Mouse (Mus musculus): Measurements from ENCODE around the gene Tm9sf2. TPM values are rescaled to one million over a fixed set of nuclear protein-coding genes. Genes with fewer than 3 reads are reported as not detected.
A peak's percentile ranks its signal among the peaks of the same experiment; 100 is the strongest.

The Tm9sf2 gene
- total and polyA plus RNA-seq, 2 experiments = 132 to 157 TPM

DNA sequence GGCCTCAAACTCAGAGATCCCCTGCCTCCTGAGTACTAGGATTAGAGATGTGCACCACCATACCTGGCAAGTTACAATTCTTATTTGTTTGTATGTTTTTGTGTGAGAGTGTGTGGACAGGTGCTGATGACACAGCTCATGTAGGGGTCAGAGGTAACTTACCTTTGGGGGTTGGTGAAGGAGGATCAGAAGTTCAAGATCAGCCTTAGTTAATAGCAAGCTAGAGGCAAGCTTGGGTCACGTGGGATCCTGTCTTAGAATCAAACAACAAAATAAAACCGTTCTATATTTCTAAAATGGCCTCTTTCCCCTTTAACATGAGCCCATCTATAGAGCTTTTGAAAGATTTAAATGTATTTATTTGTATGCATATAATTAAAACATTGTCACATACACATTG lies 83.7 kb downstream of the Tm9sf2 start:
- peaks cover 12% of the 10 kb centered on the region for H3K4me1 ChIP-seq (ENCODE audit: control insufficient read depth, insufficient read depth, low read length)
- H3K79me2 ChIP-seq (ENCODE audit: control insufficient read depth, insufficient read depth, low read length) = peaks cover 7% of the 10 kb centered on the region; the same call in 1 of the 2 replicates
- H3K27me3 ChIP-seq (ENCODE audit: control insufficient read depth, insufficient read depth, low read length) = no peaks in the 10 kb centered on the region
- no peaks in the 10 kb centered on the region for H3K36me3 ChIP-seq (ENCODE audit: control insufficient read depth, insufficient read depth, low read length)
- TF ChIP-seq POLR2A (IDR thresholded peaks at IDR 0.05; ENCODE audit: extremely low read depth, insufficient read depth, low read length) = no peak
- TF ChIP-seq CTCF (IDR thresholded peaks at IDR 0.05; ENCODE audit: low read depth, low read length) = no peak
- no peak overlapping the region for H3K27ac ChIP-seq (replicated peaks; ENCODE audit: insufficient read depth, low read depth, low read length)
- WGBS = 6% methylated on average over 2 of the region's 2 CpGs
- peak; percentile 53 for DNase-seq (ENCODE audit: extremely low read depth, low read depth, low spot score)
- H3K9ac ChIP-seq (ENCODE audit: low read depth, low read length) = no peak overlapping the region
- H3K4me3 ChIP-seq (ENCODE audit: insufficient read depth, low read depth, low read length) = no peak overlapping the region

GRCm38 (mm10) chr14:122190941-122191510 lies 84.2 kb downstream of the Tm9sf2 start:
- H3K27ac ChIP-seq (replicated peaks; ENCODE audit: insufficient read depth, low read depth, low read length) = no peak overlapping the region
- TF ChIP-seq CTCF (IDR thresholded peaks at IDR 0.05; ENCODE audit: low read depth, low read length) (peak; percentile 79), POLR2A (IDR thresholded peaks at IDR 0.05; ENCODE audit: extremely low read depth, insufficient read depth, low read length) (no peak)
- DNase-seq (ENCODE audit: extremely low read depth, low read depth, low spot score) = peak; percentile 38
- H3K36me3 ChIP-seq (ENCODE audit: control insufficient read depth, insufficient read depth, low read length) = no peaks in the 10 kb centered on the region
- H3K9ac ChIP-seq (ENCODE audit: low read depth, low read length) = no peak overlapping the region
- peaks cover 10% of the 10 kb centered on the region; the same call in 1 of the 2 replicates for H3K79me2 ChIP-seq (ENCODE audit: control insufficient read depth, insufficient read depth, low read length)
- H3K4me3 ChIP-seq (ENCODE audit: insufficient read depth, low read depth, low read length) = no peak overlapping the region
- H3K27me3 ChIP-seq (ENCODE audit: control insufficient read depth, insufficient read depth, low read length) = no peaks in the 10 kb centered on the region
- 15% methylated on average over 7 of the region's 7 CpGs for WGBS
- peaks cover 12% of the 10 kb centered on the region for H3K4me1 ChIP-seq (ENCODE audit: control insufficient read depth, insufficient read depth, low read length)

DNA sequence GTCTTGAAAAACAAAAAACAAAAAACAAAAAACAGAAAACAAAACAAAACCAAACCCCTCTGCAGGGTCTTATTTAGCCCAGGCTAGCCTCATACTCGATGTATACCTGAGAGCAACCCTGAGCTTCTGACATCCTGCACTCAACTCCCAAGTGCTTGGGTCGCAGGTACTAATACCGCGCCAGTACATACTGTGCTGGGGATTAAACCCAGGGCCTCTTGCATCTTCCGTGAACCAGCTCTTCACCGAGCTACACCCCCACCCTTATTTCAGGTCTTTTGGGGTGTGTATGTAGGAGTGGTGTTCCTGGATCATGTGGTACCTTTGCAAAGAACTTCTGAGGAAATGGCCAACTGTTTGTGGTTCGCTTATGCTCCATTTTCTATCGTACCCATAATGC lies 87.8 kb downstream of the Tm9sf2 start:
- no peak overlapping the region for H3K4me3 ChIP-seq (ENCODE audit: insufficient read depth, low read depth, low read length)
- H3K36me3 ChIP-seq (ENCODE audit: control insufficient read depth, insufficient read depth, low read length) = no peaks in the 10 kb centered on the region
- H3K79me2 ChIP-seq (ENCODE audit: control insufficient read depth, insufficient read depth, low read length) = peaks cover 23% of the 10 kb centered on the region; the same call in 1 of the 2 replicates
- WGBS = 97% methylated on average over 8 of the region's 8 CpGs
- H3K9ac ChIP-seq (ENCODE audit: low read depth, low read length) = no peak overlapping the region
- H3K27me3 ChIP-seq (ENCODE audit: control insufficient read depth, insufficient read depth, low read length) = no peaks in the 10 kb centered on the region
- peaks cover 9% of the 10 kb centered on the region for H3K4me1 ChIP-seq (ENCODE audit: control insufficient read depth, insufficient read depth, low read length)
- DNase-seq (ENCODE audit: extremely low read depth, low read depth, low spot score) = no peak
- H3K27ac ChIP-seq (replicated peaks; ENCODE audit: insufficient read depth, low read depth, low read length) = no peak overlapping the region
- TF ChIP-seq CTCF (IDR thresholded peaks at IDR 0.05; ENCODE audit: low read depth, low read length) (no peak), POLR2A (IDR thresholded peaks at IDR 0.05; ENCODE audit: extremely low read depth, insufficient read depth, low read length) (no peak)

DNA sequence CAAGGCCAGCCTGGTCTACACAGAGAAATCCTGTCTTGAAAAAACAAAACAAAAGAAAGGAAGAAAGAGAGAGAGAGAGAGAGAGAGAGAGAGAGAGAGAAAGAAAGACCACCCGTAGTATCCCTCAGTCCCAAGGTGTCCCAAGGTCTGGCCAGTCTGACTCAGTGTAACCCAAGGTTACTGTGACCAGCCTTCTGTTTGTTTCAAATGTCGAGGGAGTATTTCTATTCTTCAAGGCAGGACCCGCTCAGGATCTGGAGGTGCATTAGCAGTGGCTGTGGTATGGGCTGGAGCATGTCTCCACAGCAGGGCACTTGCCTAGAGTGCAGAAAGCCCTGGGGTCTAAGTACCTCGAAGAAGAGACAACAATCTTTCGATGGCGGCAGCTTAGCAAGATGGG lies 90.0 kb downstream of the Tm9sf2 start:
- Histone ChIP-seq H3K79me2 (ENCODE audit: control insufficient read depth, insufficient read depth, low read length) (peaks cover 18% of the 10 kb centered on the region; the same call in 1 of the 2 replicates), H3K4me1 (ENCODE audit: control insufficient read depth, insufficient read depth, low read length) (no peaks in the 10 kb centered on the region), H3K27me3 (ENCODE audit: control insufficient read depth, insufficient read depth, low read length) (no peaks in the 10 kb centered on the region), H3K9ac (ENCODE audit: low read depth, low read length) (no peak overlapping the region), H3K4me3 (ENCODE audit: insufficient read depth, low read depth, low read length) (no peak overlapping the region), H3K27ac (replicated peaks; ENCODE audit: insufficient read depth, low read depth, low read length) (no peak overlapping the region), H3K36me3 (ENCODE audit: control insufficient read depth, insufficient read depth, low read length) (no peaks in the 10 kb centered on the region)
- 88% methylated on average over 6 of the region's 6 CpGs for WGBS
- no peak for DNase-seq (ENCODE audit: extremely low read depth, low read depth, low spot score)
- TF ChIP-seq POLR2A (IDR thresholded peaks at IDR 0.05; ENCODE audit: extremely low read depth, insufficient read depth, low read length) = no peak
- TF ChIP-seq CTCF (IDR thresholded peaks at IDR 0.05; ENCODE audit: low read depth, low read length) = no peak

- Histone ChIP-seq H3K4me3 (ENCODE audit: insufficient read depth, low read depth, low read length) (no peak overlapping the region), H3K9ac (ENCODE audit: low read depth, low read length) (no peak overlapping the region), H3K27ac (replicated peaks; ENCODE audit: insufficient read depth, low read depth, low read length) (no peak overlapping the region), H3K79me2 (ENCODE audit: control insufficient read depth, insufficient read depth, low read length) (peaks cover 23% of the 10 kb centered on the region; the same call in 1 of the 2 replicates), H3K36me3 (ENCODE audit: control insufficient read depth, insufficient read depth, low read length) (no peaks in the 10 kb centered on the region), H3K27me3 (ENCODE audit: control insufficient read depth, insufficient read depth, low read length) (no peaks in the 10 kb centered on the region), H3K4me1 (ENCODE audit: control insufficient read depth, insufficient read depth, low read length) (no peaks in the 10 kb centered on the region)
- no peak for TF ChIP-seq POLR2A (IDR thresholded peaks at IDR 0.05; ENCODE audit: extremely low read depth, insufficient read depth, low read length)
- TF ChIP-seq CTCF (IDR thresholded peaks at IDR 0.05; ENCODE audit: low read depth, low read length) = no peak
- no peak for DNase-seq (ENCODE audit: extremely low read depth, low read depth, low spot score)
- WGBS = 93% methylated on average over 14 of the region's 14 CpGs
Observed at GRCm38 (mm10) chr14:122200247-122200885, 93.5 kb downstream of the Tm9sf2 start.

DNA sequence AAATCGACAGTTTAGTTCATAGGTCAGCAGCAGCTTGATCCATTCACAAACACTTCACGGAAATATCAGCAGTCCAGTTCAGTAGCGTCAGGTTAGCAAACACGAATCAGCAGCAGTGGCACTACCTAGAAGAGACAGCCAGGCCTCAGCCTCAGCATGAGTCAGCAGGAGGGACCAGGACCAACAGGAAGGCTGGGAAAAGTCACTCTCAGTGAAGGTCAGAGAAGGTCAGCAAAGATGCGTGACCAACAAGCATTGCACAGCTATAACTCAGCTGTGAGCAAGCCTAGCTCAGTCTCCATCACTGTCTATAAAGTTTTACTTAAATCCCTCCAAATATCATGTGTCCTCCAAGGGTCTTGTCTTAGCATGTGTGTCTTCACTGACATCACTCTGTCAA lies 102.3 kb downstream of the Tm9sf2 start:
- no peak for DNase-seq (ENCODE audit: extremely low read depth, low read depth, low spot score)
- Histone ChIP-seq H3K36me3 (ENCODE audit: control insufficient read depth, insufficient read depth, low read length) (no peaks in the 10 kb centered on the region; the same call in 1 of the 2 replicates), H3K27me3 (ENCODE audit: control insufficient read depth, insufficient read depth, low read length) (no peaks in the 10 kb centered on the region), H3K27ac (replicated peaks; ENCODE audit: insufficient read depth, low read depth, low read length) (no peak overlapping the region), H3K4me3 (ENCODE audit: insufficient read depth, low read depth, low read length) (no peak overlapping the region), H3K9ac (ENCODE audit: low read depth, low read length) (no peak overlapping the region), H3K4me1 (ENCODE audit: control insufficient read depth, insufficient read depth, low read length) (no peaks in the 10 kb centered on the region), H3K79me2 (ENCODE audit: control insufficient read depth, insufficient read depth, low read length) (no peaks in the 10 kb centered on the region; the same call in 1 of the 2 replicates)
- TF ChIP-seq CTCF (IDR thresholded peaks at IDR 0.05; ENCODE audit: low read depth, low read length) = no peak
- TF ChIP-seq POLR2A (IDR thresholded peaks at IDR 0.05; ENCODE audit: extremely low read depth, insufficient read depth, low read length) = no peak
- WGBS = 31% methylated on average over 5 of the region's 5 CpGs

Other genes with a start within 250 kb of the Tm9sf2 start
- gene Ubac2, start 228.4 kb upstream of the Tm9sf2 start, total RNA-seq (2014; rRNA removed) = 20.3 and 25.8 TPM in 2 replicates
- gene Ubac2, start 228.4 kb upstream of the Tm9sf2 start, polyA plus RNA-seq (2012; rRNA removed) = 43.5 and 49.4 TPM in 2 replicates
- 0.34 and 0.37 TPM in 2 replicates for gene Gpr18, start 191.3 kb upstream of the Tm9sf2 start, total RNA-seq (2014; rRNA removed)
- 0.26 and 0.93 TPM in 2 replicates for gene Gpr18, start 191.3 kb upstream of the Tm9sf2 start, polyA plus RNA-seq (2012; rRNA removed)
- 0.37 and 0.67 TPM in 2 replicates for gene Gpr183, start 141.8 kb upstream of the Tm9sf2 start, total RNA-seq (2014; rRNA removed)
- gene Gpr183, start 141.8 kb upstream of the Tm9sf2 start, polyA plus RNA-seq (2012; rRNA removed) = 0.17 and 0.26 TPM in 2 replicates
- gene Timm8a2, start 72.4 kb upstream of the Tm9sf2 start, total RNA-seq (2014; rRNA removed) = not detected in 2 replicates
- not detected in 2 replicates for gene Timm8a2, start 72.4 kb upstream of the Tm9sf2 start, polyA plus RNA-seq (2012; rRNA removed)
- 23.4 TPM in 2 replicates for gene Clybl, start 74.7 kb downstream of the Tm9sf2 start, total RNA-seq (2014; rRNA removed)
- 15.3 and 15.4 TPM in 2 replicates for gene Clybl, start 74.7 kb downstream of the Tm9sf2 start, polyA plus RNA-seq (2012; rRNA removed)